Mouse (Mus musculus): Measurements from ENCODE around the gene Fam160b1.

GRCm38 (mm10) chr19:57386176-57386693, 25.8 kb downstream of the Fam160b1 start:
- no peak for TF ChIP-seq CTCF (IDR thresholded peaks at IDR 0.05; ENCODE audit: low read depth)
- no peak for TF ChIP-seq EP300 (IDR thresholded peaks at IDR 0.05; ENCODE audit: low read depth)
